8 mouse cellular contexts compared by ENCODE assay signal in the genomic region with DNA sequence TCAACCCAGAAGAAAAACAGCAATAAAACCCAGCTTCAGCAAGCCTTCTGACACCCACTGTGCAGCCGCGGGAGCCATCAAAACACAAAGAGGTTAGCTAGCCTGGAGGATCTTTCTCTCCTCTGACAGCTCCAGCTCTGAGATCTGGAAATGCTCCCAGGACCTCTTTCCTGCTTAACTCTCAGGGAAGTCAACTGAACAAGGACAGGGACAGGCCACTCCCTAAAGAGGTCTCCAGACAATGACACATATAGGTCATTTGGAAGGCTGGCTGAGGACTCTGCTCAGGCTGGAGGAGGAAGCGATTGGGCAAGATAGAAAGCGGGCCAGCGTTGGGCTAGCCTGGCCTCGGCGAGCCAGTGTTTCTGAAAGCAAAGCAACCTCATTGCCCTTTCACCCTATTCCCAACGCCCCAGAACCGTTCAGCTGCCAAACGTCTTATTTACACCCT. TPM values are rescaled to one million over a fixed set of nuclear protein-coding genes. Genes with fewer than 3 reads are reported as not detected.
DNase-seq lines count a peak whose midpoint lies in the region; ATAC-seq and TF ChIP-seq lines count a peak whose summit lies in the region.

No protein-coding gene starts in this region.

- no peak for TF ChIP-seq EP300 in stomach, postnatal 0 days (optimal IDR thresholded peaks at IDR 0.05)

- peak overlapping the region; percentile 75 for H3K27ac ChIP-seq in neural tube, embryonic 11.5 days (ENCODE audit: low read depth, low read length)
- H3K27ac ChIP-seq in kidney, adult 2 months (ENCODE audit: insufficient read depth, low read depth, low read length): peak overlapping the region; percentile 19
- no peak overlapping the region for H3K27ac ChIP-seq in lung, embryonic 15.5 days
- no peak overlapping the region for H3K27ac ChIP-seq in stomach, postnatal 0 days (replicated peaks)

- no peaks in the 10 kb centered on the region for H3K27me3 ChIP-seq in neural tube, embryonic 11.5 days (ENCODE audit: control insufficient read depth, insufficient read depth, low read length)
- H3K27me3 ChIP-seq in kidney, adult 2 months (replicated peaks; ENCODE audit: control insufficient read depth, insufficient read depth, low read length): no peaks in the 10 kb centered on the region
- H3K27me3 ChIP-seq in lung, embryonic 15.5 days: no peaks in the 10 kb centered on the region
- H3K27me3 ChIP-seq in stomach, postnatal 0 days (ENCODE audit: control insufficient read depth, insufficient read depth, low read length): no peaks in the 10 kb centered on the region

- H3K9me3 ChIP-seq in neural tube, embryonic 11.5 days (ENCODE audit: control insufficient read depth, low read length): no peaks in the 10 kb centered on the region
- H3K9me3 ChIP-seq in lung, embryonic 15.5 days: no peaks in the 10 kb centered on the region
- H3K9me3 ChIP-seq in stomach, postnatal 0 days (ENCODE audit: control insufficient read depth, low read length): no peaks in the 10 kb centered on the region

- DNase-seq in neural tube, embryonic 11.5 days (ENCODE audit: low spot score): no peak
- DNase-seq in neural tube, embryonic 10.5 days (ENCODE audit: extremely low spot score, low spot score): no peak
- DNase-seq in heart, adult 8-10 months (ENCODE audit: low spot score): peak; percentile 87
- peak; percentile 76 for DNase-seq in kidney, adult 2 months
- DNase-seq in stomach, postnatal 0 days (ENCODE audit: low spot score): no peak
- DNase-seq in layer of hippocampus, adult 8-10 months (ENCODE audit: low spot score in 2 of 2): no peak
- DNase-seq in ovary, postnatal 14 days (ENCODE audit: low spot score): no peak

- H3K4me1 ChIP-seq in neural tube, embryonic 11.5 days (ENCODE audit: control insufficient read depth, insufficient read depth, low read length): peaks cover 8% of the 10 kb centered on the region
- H3K4me1 ChIP-seq in kidney, adult 2 months (ENCODE audit: control insufficient read depth, insufficient read depth, low read length): no peaks in the 10 kb centered on the region
- peaks cover 6% of the 10 kb centered on the region for H3K4me1 ChIP-seq in lung, embryonic 15.5 days
- no peaks in the 10 kb centered on the region for H3K4me1 ChIP-seq in stomach, postnatal 0 days (replicated peaks; ENCODE audit: control insufficient read depth, insufficient read depth)

- no peak for TF ChIP-seq CTCF in kidney, adult 2 months (conservative IDR thresholded peaks at IDR 0.05; ENCODE audit: insufficient read depth, insufficient read length, low read depth, low read length)
- TF ChIP-seq CTCF in stomach, postnatal 0 days (IDR thresholded peaks at IDR 0.05; ENCODE audit: low read depth): no peak

- H3K9ac ChIP-seq in neural tube, embryonic 11.5 days (ENCODE audit: low read length): peak overlapping the region; percentile 42
- H3K9ac ChIP-seq in lung, embryonic 15.5 days: no peak overlapping the region; the same call in 1 of the 2 replicates
- no peak overlapping the region for H3K9ac ChIP-seq in stomach, postnatal 0 days (ENCODE audit: low read length)

- no peaks in the 10 kb centered on the region for H3K36me3 ChIP-seq in neural tube, embryonic 11.5 days (ENCODE audit: control insufficient read depth, insufficient read depth, low read length)
- H3K36me3 ChIP-seq in kidney, adult 2 months (ENCODE audit: control insufficient read depth, insufficient read depth, low read length): no peaks in the 10 kb centered on the region
- H3K36me3 ChIP-seq in lung, embryonic 15.5 days: no peaks in the 10 kb centered on the region
- H3K36me3 ChIP-seq in stomach, postnatal 0 days (ENCODE audit: control insufficient read depth, insufficient read depth, low read length): no peaks in the 10 kb centered on the region

- H3K4me3 ChIP-seq in neural tube, embryonic 11.5 days (ENCODE audit: low read depth, low read length): no peak overlapping the region
- H3K4me3 ChIP-seq in kidney, adult 2 months (ENCODE audit: insufficient read depth, low read depth, low read length): no peak overlapping the region
- no peak overlapping the region for H3K4me3 ChIP-seq in lung, embryonic 15.5 days
- H3K4me3 ChIP-seq in stomach, postnatal 0 days (ENCODE audit: low read depth, low read length): no peak overlapping the region

- no peak for TF ChIP-seq POLR2A in kidney, adult 2 months (IDR thresholded peaks at IDR 0.05; ENCODE audit: low read depth, low read length)

- ATAC-seq in neural tube, embryonic 11.5 days (ENCODE audit: insufficient read depth, low FRiP score, low TSS enrichment): 0 out of 2 replicates have a peak, but pooled peaks have one; percentile 38
- ATAC-seq in lung, embryonic 15.5 days (ENCODE audit: borderline replicate concordance, extremely low read depth, low FRiP score, low TSS enrichment): 0 out of 2 replicates have a peak, but pooled peaks have one; percentile 19
- 0 out of 2 replicates have a peak, but pooled peaks have one; percentile 13 for ATAC-seq in stomach, postnatal 0 days (ENCODE audit: low FRiP score, low TSS enrichment)

- peak overlapping the region; percentile 42 for H3K4me2 ChIP-seq in neural tube, embryonic 11.5 days (ENCODE audit: low read depth)
- peak overlapping the region; percentile 70 for H3K4me2 ChIP-seq in lung, embryonic 15.5 days
- H3K4me2 ChIP-seq in stomach, postnatal 0 days (replicated peaks; ENCODE audit: low read depth): no peak overlapping the region

- 26% methylated on average over 10 of the region's 10 CpGs for WGBS in neural tube, embryonic 11.5 days
- WGBS in kidney, adult 2 months: 47% methylated on average over 10 of the region's 10 CpGs
- WGBS in lung, embryonic 15.5 days: 49% methylated on average over 10 of the region's 10 CpGs
- WGBS in stomach, postnatal 0 days: 57% methylated on average over 10 of the region's 10 CpGs

RNA-seq across cellular contexts. Expression of gene Hdhd5, which starts 8.7 kb away (rescaled TPM):
- polyA plus RNA-seq in neural tube, embryonic 11.5 days (2014; fragmentation: Nextera tagmentation; extraction: Ambion mirVana): 15.7 and 16.8 TPM in 2 replicates
- 10 to 100 TPM; 20.1 to 25.0 (median 22.9) TPM for total RNA-seq in heart, adult 8-10 months (2022)
- polyA plus RNA-seq in kidney, adult 2 months (2012; rRNA removed): 36.0 and 36.1 TPM in 2 replicates
- polyA plus RNA-seq in lung, embryonic 15.5 days (2015; fragmentation: Nextera tagmentation; extraction: Ambion mirVana): 16.7 and 17.3 TPM in 2 replicates
- 8.5 and 9.2 TPM in 2 replicates for polyA plus RNA-seq in stomach, postnatal 0 days (2015; fragmentation: Nextera tagmentation; extraction: Ambion mirVana)
- 10 to 100 TPM; 32.5 to 39.6 (median 35.5) TPM for total RNA-seq in layer of hippocampus, adult 8-10 months (2022)

RNA-seq across cellular contexts. Expression of gene Tmem121b, which starts 46.2 kb away (rescaled TPM):
- 0.85 and 0.92 TPM in 2 replicates for polyA plus RNA-seq in neural tube, embryonic 11.5 days (2014; fragmentation: Nextera tagmentation; extraction: Ambion mirVana)
- total RNA-seq in heart, adult 8-10 months (2022): not detected
- 0.01 and 0.05 TPM in 2 replicates for polyA plus RNA-seq in kidney, adult 2 months (2012; rRNA removed)
- polyA plus RNA-seq in lung, embryonic 15.5 days (2015; fragmentation: Nextera tagmentation; extraction: Ambion mirVana): 0.17 and 0.20 TPM in 2 replicates
- polyA plus RNA-seq in stomach, postnatal 0 days (2015; fragmentation: Nextera tagmentation; extraction: Ambion mirVana): 0.02 TPM in 2 replicates
- total RNA-seq in layer of hippocampus, adult 8-10 months (2022): 10 to 100 TPM; 31.5 to 39.8 (median 34.0) TPM

Comparison
In these comparisons a context has a peak if more than half of its experiments do, and no peak if none do; other contexts are left out.
1. DNase-seq: peak in heart, adult 8-10 months (single experiment) and kidney, adult 2 months (single experiment); none in neural tube, embryonic 11.5 days (single experiment), neural tube, embryonic 10.5 days (single experiment), stomach, postnatal 0 days (single experiment), layer of hippocampus, adult 8-10 months (0 of 2) and ovary, postnatal 14 days (single experiment).
2. H3K27ac ChIP-seq: peak in neural tube, embryonic 11.5 days (single experiment) and kidney, adult 2 months (single experiment); none in lung, embryonic 15.5 days (single experiment) and stomach, postnatal 0 days (single experiment).
3. Peak in every context shown above with its lines, with median percentiles within 50 percentile points of each other: ATAC-seq.